Mouse (Mus musculus) forebrain, embryonic 15.5 days (tissue): Measurements from ENCODE around the gene Lrrc3. TPM values are rescaled to one million over a fixed set of nuclear protein-coding genes. Genes with fewer than 3 reads are reported as not detected.

Experiments used
- ATAC-seq: fragments of 200-750 bp; cut with Nextera tagmentation; replicated peaks from 2 replicates; pipeline ENCODE4 v1.8.0; 2017; ENCODE audit warnings: mild to moderate bottlenecking, moderate TSS enrichment, moderate library complexity
- H3K27ac ChIP-seq: fragments of 300-500 bp; sonication (generic); replicated peaks from 2 replicates; pipeline ENCODE4 v1.5.1; 2015; ENCODE audit warnings: mild to moderate bottlenecking, inconsistent platforms
- H3K27me3 ChIP-seq: fragments of 300-500 bp; sonication (generic); 2 replicates; pipeline ENCODE4 v1.6.1; 2015; ENCODE audit warnings: inconsistent platforms
- H3K36me3 ChIP-seq: fragments of 300-500 bp; sonication (generic); 2 replicates; pipeline ENCODE4 v1.6.1; 2015; ENCODE audit warnings: mild to moderate bottlenecking, inconsistent platforms
- H3K4me1 ChIP-seq: fragments of 300-500 bp; sonication (generic); 2 replicates; pipeline ENCODE4 v1.6.1; 2015; ENCODE audit warnings: inconsistent platforms
- H3K4me2 ChIP-seq: fragments of 300-500 bp; sonication (generic); replicated peaks from 2 replicates; pipeline ENCODE4 v1.6.1; 2015; ENCODE audit warnings: mild to moderate bottlenecking, inconsistent platforms
- H3K4me3 ChIP-seq: fragments of 300-500 bp; sonication (generic); 2 replicates; pipeline ENCODE4 v1.5.1; 2015; ENCODE audit warnings: mild to moderate bottlenecking, inconsistent platforms
- H3K9ac ChIP-seq: fragments of 300-500 bp; sonication (generic); replicated peaks from 2 replicates; pipeline ENCODE4 v1.6.1; 2015; ENCODE audit warnings: mild to moderate bottlenecking, inconsistent platforms
- H3K9me3 ChIP-seq: fragments of 300-500 bp; sonication (generic); 2 replicates; pipeline ENCODE4 v1.6.1; 2016; ENCODE audit warnings: inconsistent platforms
- WGBS: fragments of 180-500 bp; shearing (Covaris S2); methylation state at CpG from one replicate; pipeline ENCODE4 v1.1.7; 2015; ENCODE audit warnings: mixed read lengths; 5-methylcytosine and 5-hydroxymethylcytosine counted together
- polyA plus RNA-seq: library from polyadenylated mRNA; unstranded; fragments of >200 nt; fragmentation: Nextera tagmentation; extraction: Ambion mirVana; gene quantifications from 2 replicates; pipeline ENCODE4 v1.2.1, GENCODE M21; 2015

Lrrc3 gene
- polyA plus RNA-seq, 1 experiment from 2014 or later, result 11.3 TPM

- Histone ChIP-seq H3K27me3 (no peaks in the 10 kb centered on the region), H3K4me2 (peak overlapping the region; percentile 88), H3K9ac (no peak overlapping the region; the same call in 1 of the 2 replicates), H3K4me1 (peaks cover 21% of the 10 kb centered on the region), H3K9me3 (no peaks in the 10 kb centered on the region), H3K4me3 (peak overlapping the region; percentile 73), H3K36me3 (no peaks in the 10 kb centered on the region), H3K27ac (no peak overlapping the region)
- WGBS, result 79% methylated on average over 27 of the region's 27 CpGs
- ATAC-seq, result no peak
These were observed 1.2 kb downstream of the Lrrc3 start for GRCm38 (mm10) chr10:77900903-77901818.

GRCm38 (mm10) chr10:77900126-77900525 lies 2.2 kb downstream of the Lrrc3 start:
- H3K27me3 ChIP-seq, result no peaks in the 10 kb centered on the region
- 78% methylated on average over 7 of the region's 7 CpGs for WGBS
- ATAC-seq, result no peak
- no peak overlapping the region for H3K4me3 ChIP-seq
- no peak overlapping the region for H3K27ac ChIP-seq
- H3K4me2 ChIP-seq, result no peak overlapping the region
- H3K4me1 ChIP-seq, result peaks cover 21% of the 10 kb centered on the region
- H3K36me3 ChIP-seq, result no peaks in the 10 kb centered on the region
- H3K9ac ChIP-seq, result no peak overlapping the region
- no peaks in the 10 kb centered on the region for H3K9me3 ChIP-seq

- no peak overlapping the region for H3K9ac ChIP-seq
- 64% methylated on average over 5 of the region's 5 CpGs for WGBS
- ATAC-seq, result no peak
- H3K4me1 ChIP-seq, result peaks cover 5% of the 10 kb centered on the region; the same call in 1 of the 2 replicates
- no peak overlapping the region for H3K4me2 ChIP-seq
- no peaks in the 10 kb centered on the region for H3K9me3 ChIP-seq
- no peak overlapping the region for H3K4me3 ChIP-seq
- no peaks in the 10 kb centered on the region for H3K36me3 ChIP-seq
- no peak overlapping the region for H3K27ac ChIP-seq
- no peaks in the 10 kb centered on the region for H3K27me3 ChIP-seq
These were observed 6.8 kb downstream of the Lrrc3 start for GRCm38 (mm10) chr10:77895562-77895961.

DNA sequence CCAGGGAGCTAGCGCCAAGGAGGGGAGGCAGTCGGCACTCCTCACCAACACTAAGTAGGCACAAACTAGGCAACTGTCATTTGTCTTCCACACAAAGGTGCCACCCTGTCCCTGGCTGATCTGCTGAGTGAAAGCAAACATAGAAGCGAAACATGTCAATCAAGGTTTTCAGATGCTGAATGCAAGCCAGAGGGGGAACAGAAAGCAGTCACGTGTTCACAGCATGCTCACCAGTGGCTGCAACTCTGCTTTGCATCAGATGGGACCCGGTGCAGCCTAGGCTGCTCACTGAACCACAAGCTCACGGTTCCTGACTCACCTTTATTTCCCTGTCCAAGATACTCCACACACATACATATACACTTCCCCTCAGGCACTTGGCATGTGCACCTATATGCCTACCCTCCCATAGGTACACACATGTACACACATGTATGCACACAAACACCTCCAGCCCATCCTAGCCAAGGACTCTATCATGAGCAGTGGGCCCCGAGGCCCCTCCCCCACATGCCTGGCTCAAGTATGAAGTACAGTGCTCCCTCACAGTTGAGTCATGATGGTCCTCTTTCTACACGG lies 11.3 kb downstream of the Lrrc3 start:
- Histone ChIP-seq H3K9ac (no peak overlapping the region), H3K4me1 (no peaks in the 10 kb centered on the region), H3K4me2 (no peak overlapping the region), H3K27ac (no peak overlapping the region), H3K4me3 (no peak overlapping the region), H3K36me3 (no peaks in the 10 kb centered on the region), H3K9me3 (no peaks in the 10 kb centered on the region; the same call in 1 of the 2 replicates), H3K27me3 (no peaks in the 10 kb centered on the region)
- WGBS, result 72% methylated on average over 8 of the region's 8 CpGs
- ATAC-seq, result no peak

DNA sequence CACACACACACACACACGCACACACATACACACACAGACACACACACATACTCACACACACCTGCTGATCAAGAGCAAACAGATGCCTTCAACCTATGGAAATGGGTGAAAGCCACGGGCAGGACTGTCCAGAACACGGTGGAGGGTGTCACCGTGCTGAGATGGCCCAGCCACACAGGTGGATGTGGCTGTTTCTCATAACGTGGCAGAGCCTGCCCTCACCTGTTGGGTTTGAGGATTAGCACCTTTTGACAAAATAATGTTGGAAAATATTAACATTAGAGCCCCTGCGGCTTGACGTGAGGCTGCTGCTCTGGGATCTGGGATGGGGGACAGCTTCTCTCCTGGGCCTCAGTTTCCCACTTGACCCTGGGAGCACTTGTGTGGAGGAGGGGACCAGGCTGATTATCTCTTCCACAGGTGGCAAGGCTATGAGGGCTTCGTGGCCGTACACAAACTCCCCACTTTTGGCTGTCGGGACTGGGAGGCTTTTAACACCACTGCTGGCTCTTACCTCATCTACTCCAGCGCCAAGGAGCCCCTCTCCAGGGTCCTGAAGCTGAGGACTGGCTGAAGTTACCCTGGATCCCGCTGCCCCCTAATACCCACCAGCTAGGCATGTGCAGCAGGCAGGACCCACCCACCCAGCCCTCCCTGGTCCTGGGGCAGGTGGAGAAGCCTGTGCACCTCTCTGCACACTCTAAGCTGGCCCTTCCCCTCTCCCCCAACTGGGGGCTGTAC lies 16.2 kb downstream of the Lrrc3 start:
- Histone ChIP-seq H3K4me1 (no peaks in the 10 kb centered on the region), H3K9ac (no peak overlapping the region), H3K9me3 (no peaks in the 10 kb centered on the region; the same call in 1 of the 2 replicates), H3K4me3 (no peak overlapping the region), H3K36me3 (no peaks in the 10 kb centered on the region), H3K4me2 (no peak overlapping the region), H3K27ac (no peak overlapping the region), H3K27me3 (no peaks in the 10 kb centered on the region)
- no peak for ATAC-seq
- 53% methylated on average over 12 of the region's 12 CpGs for WGBS

- H3K4me3 ChIP-seq, result no peak overlapping the region
- no peaks in the 10 kb centered on the region for H3K9me3 ChIP-seq
- H3K36me3 ChIP-seq, result no peaks in the 10 kb centered on the region
- 86% methylated on average over 5 of the region's 5 CpGs for WGBS
- no peak overlapping the region for H3K4me2 ChIP-seq
- no peaks in the 10 kb centered on the region for H3K4me1 ChIP-seq
- H3K27me3 ChIP-seq, result no peaks in the 10 kb centered on the region
- H3K9ac ChIP-seq, result no peak overlapping the region
- ATAC-seq, result no peak
- H3K27ac ChIP-seq, result no peak overlapping the region
These were observed 19.8 kb downstream of the Lrrc3 start for GRCm38 (mm10) chr10:77882553-77882952.

GRCm38 (mm10) chr10:77880305-77880704 lies 22.0 kb downstream of the Lrrc3 start:
- Histone ChIP-seq H3K36me3 (no peaks in the 10 kb centered on the region), H3K27ac (no peak overlapping the region), H3K4me3 (no peak overlapping the region), H3K9me3 (no peaks in the 10 kb centered on the region), H3K4me1 (0 out of 2 replicates have a peak, but pooled peaks cover 3% of the 10 kb centered on the region), H3K4me2 (no peak overlapping the region), H3K27me3 (no peaks in the 10 kb centered on the region), H3K9ac (no peak overlapping the region)
- 94% methylated on average over 3 of the region's 3 CpGs for WGBS
- ATAC-seq, result no peak

- no peaks in the 10 kb centered on the region for H3K9me3 ChIP-seq
- H3K27ac ChIP-seq, result no peak overlapping the region
- 0 out of 2 replicates have a peak, but pooled peaks cover 3% of the 10 kb centered on the region for H3K4me1 ChIP-seq
- H3K9ac ChIP-seq, result no peak overlapping the region
- no peak overlapping the region for H3K4me2 ChIP-seq
- ATAC-seq, result no peak
- no peaks in the 10 kb centered on the region for H3K36me3 ChIP-seq
- 64% methylated on average over 6 of the region's 6 CpGs for WGBS
- H3K27me3 ChIP-seq, result no peaks in the 10 kb centered on the region
- no peak overlapping the region for H3K4me3 ChIP-seq
These were observed 23.4 kb downstream of the Lrrc3 start for GRCm38 (mm10) chr10:77878985-77879384.

DNA sequence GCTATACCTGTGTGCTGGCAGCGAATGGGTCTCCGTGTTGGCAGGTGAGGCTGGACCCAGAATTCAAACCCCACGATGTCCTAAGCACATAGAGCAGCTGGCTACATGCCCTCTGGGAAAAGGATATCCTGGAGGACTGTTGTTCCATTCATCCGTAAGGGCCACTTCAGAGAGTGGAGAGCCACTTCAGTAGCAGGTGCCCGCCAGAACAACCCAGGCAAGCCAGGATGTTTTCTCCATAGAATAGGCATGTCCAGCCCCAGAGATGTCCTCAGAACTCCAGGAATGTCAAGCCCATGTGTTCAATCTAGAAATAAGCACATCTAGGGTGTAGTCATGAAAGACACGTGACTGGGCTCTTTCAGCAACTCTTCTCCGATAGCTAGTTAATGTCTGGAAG lies 32.7 kb downstream of the Lrrc3 start:
- Histone ChIP-seq H3K36me3 (no peaks in the 10 kb centered on the region), H3K4me2 (no peak overlapping the region), H3K27me3 (no peaks in the 10 kb centered on the region), H3K4me1 (no peaks in the 10 kb centered on the region), H3K27ac (no peak overlapping the region), H3K9me3 (no peaks in the 10 kb centered on the region), H3K4me3 (no peak overlapping the region), H3K9ac (no peak overlapping the region)
- 85% methylated on average over 7 of the region's 7 CpGs for WGBS
- ATAC-seq, result no peak

DNA sequence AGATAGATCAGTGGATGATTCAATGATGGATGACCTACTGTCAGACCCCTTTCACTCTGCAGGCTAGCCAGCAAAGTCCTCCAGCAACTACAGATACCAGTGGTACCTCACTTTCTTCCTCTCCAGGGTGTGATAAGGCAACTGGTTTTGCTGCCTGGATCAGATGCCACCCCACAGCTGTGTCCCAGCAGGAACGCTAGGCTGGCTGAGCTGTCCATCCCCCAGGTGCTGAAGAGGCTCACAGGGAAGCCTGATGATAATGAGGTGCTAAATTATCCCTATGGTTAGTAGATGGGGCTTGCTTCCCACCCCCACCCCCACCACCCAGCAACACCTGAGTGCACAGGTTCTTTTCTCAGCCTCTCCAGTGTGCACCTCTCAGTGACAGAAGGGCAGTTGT lies 34.8 kb downstream of the Lrrc3 start:
- Histone ChIP-seq H3K4me3 (no peak overlapping the region), H3K9me3 (no peaks in the 10 kb centered on the region), H3K27ac (no peak overlapping the region), H3K27me3 (no peaks in the 10 kb centered on the region), H3K4me1 (no peaks in the 10 kb centered on the region), H3K36me3 (no peaks in the 10 kb centered on the region), H3K9ac (no peak overlapping the region), H3K4me2 (no peak overlapping the region)
- ATAC-seq, result no peak
- WGBS, result 30% methylated on average over 1 of the region's 1 CpGs

GRCm38 (mm10) chr10:77864762-77865143 lies 37.6 kb downstream of the Lrrc3 start:
- no peak overlapping the region for H3K27ac ChIP-seq
- peak overlapping the region; percentile 11; the same call in 1 of the 2 replicates for H3K4me3 ChIP-seq
- H3K9me3 ChIP-seq, result no peaks in the 10 kb centered on the region
- H3K4me1 ChIP-seq, result no peaks in the 10 kb centered on the region
- no peaks in the 10 kb centered on the region for H3K27me3 ChIP-seq
- peak overlapping the region; percentile 18 for H3K4me2 ChIP-seq
- 0 out of 2 replicates have a peak overlapping the region, but pooled peaks have one; percentile 22 for H3K9ac ChIP-seq
- ATAC-seq, result no peak
- H3K36me3 ChIP-seq, result no peaks in the 10 kb centered on the region
- 35% methylated on average over 11 of the region's 11 CpGs for WGBS
